Mouse (Mus musculus) CH12.LX (cell line): Measurements from ENCODE around the gene Pbx1. TPM values are rescaled to one million over a fixed set of nuclear protein-coding genes. Genes with fewer than 3 reads are reported as not detected.

Experiments
- DNase-seq: peaks from one replicate; pipeline ENCODE4 v3.0.0-alpha.2; 2013; ENCODE audit errors: extremely low read depth
- H3K27ac ChIP-seq: 2 replicates; pipeline ENCODE4 v1.5.1; 2012; ENCODE audit warnings: low read depth, mild to moderate bottlenecking, control low read depth, moderate library complexity; ENCODE audit not compliant: insufficient read depth
- H3K27me3 ChIP-seq: replicated peaks from 2 replicates; pipeline ENCODE3; 2012; ENCODE audit warnings: inconsistent platforms
- H3K36me3 ChIP-seq, 2 experiments: replicated peaks in 1 of 2; 2 replicates each; pipeline versions ENCODE3 to v1.6.1; 2012; ENCODE audit warnings: inconsistent platforms in 1 of 2, low read length in 1 of 2, mild to moderate bottlenecking in 1 of 2, mixed read lengths in 1 of 2, moderate library complexity in 1 of 2; ENCODE audit not compliant: control insufficient read depth in 1 of 2, insufficient read depth in 1 of 2
- H3K4me1 ChIP-seq, 2 experiments: 2 replicates each; pipeline ENCODE4 v1.6.1; 2012; ENCODE audit warnings: inconsistent platforms in 1 of 2, moderate library complexity in 1 of 2; ENCODE audit not compliant: insufficient read depth in 2 of 2, control insufficient read depth in 1 of 2
- H3K4me2 ChIP-seq: 2 replicates; pipeline ENCODE4 v1.6.1; 2012; ENCODE audit warnings: low read depth, mild to moderate bottlenecking, control low read depth; ENCODE audit not compliant: poor library complexity, insufficient read depth, severe bottlenecking
- H3K4me3 ChIP-seq, 3 experiments: fragments of 150-350 bp in 1 of 3; sonication (generic) in 1 of 3; replicated peaks in 1 of 3; 2 replicates each; pipeline versions ENCODE3 to v1.5.1; 2011 to 2012; ENCODE audit warnings: low read depth in 2 of 3, low read length in 2 of 3, mild to moderate bottlenecking in 2 of 3, moderate library complexity in 2 of 3, control low read depth in 1 of 3, improper control_type of control experiment in 1 of 3, inconsistent platforms in 1 of 3, mixed read lengths in 1 of 3; ENCODE audit not compliant: poor library complexity in 1 of 3
- H3K79me2 ChIP-seq: replicated peaks from 2 replicates; pipeline ENCODE4 v1.6.1; 2012; ENCODE audit warnings: mild to moderate bottlenecking, moderate library complexity; ENCODE audit not compliant: control insufficient read depth, poor library complexity, insufficient read depth, severe bottlenecking; ENCODE audit errors: extremely low read depth
- H3K9ac ChIP-seq: 2 replicates; pipeline ENCODE4 v1.6.1; 2012; ENCODE audit warnings: low read depth, mild to moderate bottlenecking, control low read depth, moderate library complexity; ENCODE audit not compliant: insufficient read depth
- H3K9me3 ChIP-seq: replicated peaks from 2 replicates; pipeline ENCODE3; 2012; ENCODE audit warnings: low read length, inconsistent platforms, mixed read lengths
- CHD1 ChIP-seq: IDR thresholded peaks from 2 replicates; pipeline ENCODE4 v1.6.1; 2012; ENCODE audit warnings: low read depth, low read length, improper control_type of control experiment, inconsistent platforms
- CHD2 ChIP-seq: IDR thresholded peaks from 2 replicates; pipeline ENCODE4 v1.6.1; 2011; ENCODE audit warnings: low read length, improper control_type of control experiment
- CTCF ChIP-seq, 2 experiments: IDR thresholded peaks in 1 of 2; conservative IDR thresholded peaks in 1 of 2; 2 replicates each; pipeline ENCODE4 v1.5.1; 2011 to 2012; ENCODE audit warnings: low read depth in 2 of 2, low read length in 2 of 2, improper control_type of control experiment in 1 of 2, inconsistent platforms in 1 of 2, mild to moderate bottlenecking in 1 of 2, moderate library complexity in 1 of 2
- HCFC1 ChIP-seq: IDR thresholded peaks from 2 replicates; pipeline ENCODE4 v1.6.1; 2012; ENCODE audit warnings: low read depth, mild to moderate bottlenecking, inconsistent platforms, low read length, improper control_type of control experiment
- JUN ChIP-seq: IDR thresholded peaks from 2 replicates; pipeline ENCODE4 v1.6.1; 2011; ENCODE audit warnings: low read depth, mild to moderate bottlenecking, low read length, improper control_type of control experiment, moderate library complexity; ENCODE audit not compliant: insufficient read depth
- MYC ChIP-seq: IDR thresholded peaks from 2 replicates; pipeline ENCODE4 v1.6.1; 2011; ENCODE audit warnings: low read depth, mild to moderate bottlenecking, improper control_type of control experiment, low read length
- NRF1 ChIP-seq: IDR thresholded peaks from 2 replicates; pipeline ENCODE4 v1.6.1; 2014; ENCODE audit warnings: low read depth, mild to moderate bottlenecking, inconsistent platforms, low read length, improper control_type of control experiment, moderate library complexity
- RCOR1 ChIP-seq: conservative IDR thresholded peaks from 2 replicates; pipeline ENCODE4 v1.6.1; 2012; ENCODE audit warnings: low read depth, mild to moderate bottlenecking, inconsistent platforms, low read length, improper control_type of control experiment
- SMC3 ChIP-seq: IDR thresholded peaks from 2 replicates; pipeline ENCODE4 v1.6.1; 2011; ENCODE audit warnings: low read depth, low read length, improper control_type of control experiment
- UBTF ChIP-seq: IDR thresholded peaks from 2 replicates; pipeline ENCODE4 v1.6.1; 2012; ENCODE audit warnings: low read depth, mild to moderate bottlenecking, inconsistent platforms, low read length, improper control_type of control experiment, moderate library complexity
- ZC3H11A ChIP-seq: IDR thresholded peaks from 2 replicates; pipeline ENCODE4 v1.6.1; 2012; ENCODE audit warnings: low read depth, mild to moderate bottlenecking, inconsistent platforms, low read length, improper control_type of control experiment
- dilution Hi-C: fragments of 300-500 bp; cut with MboI; formaldehyde crosslinking; loops from 2 replicates; pipeline ENCODE4 v1.14.3; 2020; ENCODE audit warnings: low sequenced_read_pairs; ENCODE audit not compliant: extremely low pct_unique_long_range_greater_than_20kb, extremely low pct_ligation_motif_present
- in situ Hi-C: fragments of 300-500 bp; cut with MboI; formaldehyde crosslinking; loops from 3 replicates; pipeline ENCODE4 v1.14.3; 2019; ENCODE audit warnings: low sequenced_read_pairs, low pct_ligation_motif_present, low pct_unique_long_range_greater_than_20kb, mixed read lengths
- polyA plus RNA-seq: library from polyadenylated mRNA; unstranded; fragments of >175 nt; gene quantifications from 2 replicates; pipeline ENCODE4 v1.2.1, GENCODE M21; 2012; ENCODE audit warnings: low read depth; ENCODE audit not compliant: insufficient read length
- total RNA-seq, 2 experiments: library from RNA; depleted of rRNA; stranded (reverse); fragments of 300-350 nt in 1 of 2; fragments of >200 nt in 1 of 2; gene quantifications; 2 replicates each; pipeline ENCODE4 v1.2.3; 2012 to 2014

Pbx1 gene
- total and polyA plus RNA-seq, 3 experiments = not detected

- H3K9ac ChIP-seq = no peak overlapping the region
- no peak overlapping the region for H3K4me2 ChIP-seq
- H3K4me3 ChIP-seq = no peak overlapping the region
- no peaks in the 10 kb centered on the region for H3K79me2 ChIP-seq
- dilution Hi-C loops (no loop called here), in situ Hi-C loops (no loop called here)
- no peaks in the 10 kb centered on the region for H3K36me3 ChIP-seq
- TF ChIP-seq ZC3H11A (no peak), UBTF (no peak), CHD1 (no peak), RCOR1 (no peak), MYC (no peak), HCFC1 (no peak), NRF1 (no peak)
- H3K27ac ChIP-seq = no peak overlapping the region
- H3K4me1 ChIP-seq = no peaks in the 10 kb centered on the region
- no peaks in the 10 kb centered on the region for H3K27me3 ChIP-seq
- peaks cover 72% of the 10 kb centered on the region for H3K9me3 ChIP-seq
- no peak for DNase-seq
Measured at GRCm38 (mm10) chr1:168070273-168070910, 361.7 kb downstream of the Pbx1 start.

GRCm38 (mm10) chr1:168069740-168070139 is 362.3 kb downstream of the Pbx1 start:
- Histone ChIP-seq H3K9me3 (peaks cover 70% of the 10 kb centered on the region), H3K4me2 (no peak overlapping the region)
- TF ChIP-seq CTCF (conservative IDR thresholded peaks at IDR 0.05 in 1 of 2, IDR thresholded peaks at IDR 0.05 in 1 of 2; ENCODE audit: low read depth in 2 of 2, low read length in 2 of 2) = no peak
- no peak for TF ChIP-seq JUN
- no peak for TF ChIP-seq CHD2
- no peak for TF ChIP-seq ZC3H11A
- TF ChIP-seq SMC3 = no peak
- TF ChIP-seq, all 38 proteins: peak for 0
- H3K9ac ChIP-seq = no peak overlapping the region
- no peaks in the 10 kb centered on the region for H3K4me1 ChIP-seq
- no peak overlapping the region for H3K27ac ChIP-seq
- in situ Hi-C loops = no loop called here
- dilution Hi-C loops = no loop called here
- H3K36me3 ChIP-seq = no peaks in the 10 kb centered on the region
- no peak overlapping the region for H3K4me3 ChIP-seq
- H3K79me2 ChIP-seq = no peaks in the 10 kb centered on the region
- DNase-seq = no peak
- no peaks in the 10 kb centered on the region for H3K27me3 ChIP-seq
